Mouse (Mus musculus): ENCODE data around the gene Tns3. TPM values are rescaled to one million over a fixed set of nuclear protein-coding genes. Genes with fewer than 3 reads are reported as not detected.
"Not testable (repeated sequence)": the region's sequence is repeated elsewhere in the genome, so short reads cannot be mapped to it uniquely, and the experiment has no call there.

Gene Tns3
- polyA plus RNA-seq, 1 experiment from 2014 or later = 11.0 TPM

GRCm38 (mm10) chr11:8537013-8537614, 127.2 kb downstream of the Tns3 start:
- H3K9ac ChIP-seq (ENCODE audit: low read depth, low read length) = no peak overlapping the region
- H3K4me1 ChIP-seq (ENCODE audit: control insufficient read depth, insufficient read depth, low read length) = 0 out of 2 replicates have a peak, but pooled peaks cover 3% of the 10 kb centered on the region
- WGBS (ENCODE audit: insufficient replicate concordance) = 57% methylated on average over 5 of the region's 5 CpGs
- no peak overlapping the region for H3K27ac ChIP-seq (ENCODE audit: low read depth, low read length)
- H3K9me3 ChIP-seq (replicated peaks; ENCODE audit: control insufficient read depth, low read length) = no peaks in the 10 kb centered on the region
- no peak overlapping the region for H3K4me2 ChIP-seq
- H3K36me3 ChIP-seq (ENCODE audit: control insufficient read depth, insufficient read depth, low read length) = no peaks in the 10 kb centered on the region; the same call in 1 of the 2 replicates
- no peaks in the 10 kb centered on the region for H3K27me3 ChIP-seq (ENCODE audit: control insufficient read depth, insufficient read depth, low read length)
- ATAC-seq (replicated peaks; ENCODE audit: insufficient number of reproducible peaks, low FRiP score, low TSS enrichment) = no peak
- no peak overlapping the region for H3K4me3 ChIP-seq (ENCODE audit: low read depth, low read length)

GRCm38 (mm10) chr11:8534893-8535292, 129.4 kb downstream of the Tns3 start:
- H3K4me1 ChIP-seq (ENCODE audit: control insufficient read depth, insufficient read depth, low read length) = 0 out of 2 replicates have a peak, but pooled peaks cover 3% of the 10 kb centered on the region
- H3K27ac ChIP-seq (ENCODE audit: low read depth, low read length) = no peak overlapping the region
- no peaks in the 10 kb centered on the region for H3K27me3 ChIP-seq (ENCODE audit: control insufficient read depth, insufficient read depth, low read length)
- WGBS (ENCODE audit: insufficient replicate concordance) = 18% methylated on average over 4 of the region's 4 CpGs
- H3K4me2 ChIP-seq = no peak overlapping the region
- no peaks in the 10 kb centered on the region; the same call in 1 of the 2 replicates for H3K36me3 ChIP-seq (ENCODE audit: control insufficient read depth, insufficient read depth, low read length)
- H3K9ac ChIP-seq (ENCODE audit: low read depth, low read length) = no peak overlapping the region
- no peak for ATAC-seq (replicated peaks; ENCODE audit: insufficient number of reproducible peaks, low FRiP score, low TSS enrichment)
- no peak overlapping the region for H3K4me3 ChIP-seq (ENCODE audit: low read depth, low read length)
- H3K9me3 ChIP-seq (replicated peaks; ENCODE audit: control insufficient read depth, low read length) = no peaks in the 10 kb centered on the region

DNA sequence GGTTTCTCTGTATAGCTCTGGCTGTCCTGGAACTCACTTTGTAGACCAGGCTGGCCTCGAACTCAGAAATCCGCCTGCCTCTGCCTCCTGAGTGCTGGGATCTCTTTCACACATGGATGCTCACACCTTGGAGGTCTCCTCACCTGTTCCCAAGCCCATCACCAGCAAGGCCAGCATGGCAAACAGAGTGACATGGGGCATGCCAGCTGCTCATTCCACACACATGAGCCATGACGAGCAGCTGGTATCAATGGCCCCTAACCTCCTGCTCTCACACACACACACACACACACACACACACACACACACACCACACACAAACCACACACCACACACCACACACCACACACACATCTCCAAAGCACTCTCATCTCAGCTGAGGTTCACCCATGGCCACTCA, 131.6 kb downstream of the Tns3 start:
- H3K27ac ChIP-seq (ENCODE audit: low read depth, low read length); H3K4me1 ChIP-seq (ENCODE audit: control insufficient read depth, insufficient read depth, low read length); H3K4me3 ChIP-seq (ENCODE audit: low read depth, low read length); H3K4me2 ChIP-seq; H3K9ac ChIP-seq (ENCODE audit: low read depth, low read length); H3K27me3 ChIP-seq (ENCODE audit: control insufficient read depth, insufficient read depth, low read length); ATAC-seq (replicated peaks; ENCODE audit: insufficient number of reproducible peaks, low FRiP score, low TSS enrichment); H3K36me3 ChIP-seq (ENCODE audit: control insufficient read depth, insufficient read depth, low read length); H3K9me3 ChIP-seq (replicated peaks; ENCODE audit: control insufficient read depth, low read length): not testable (repeated sequence)
- WGBS (ENCODE audit: insufficient replicate concordance) = 76% methylated on average over 3 of the region's 3 CpGs

DNA sequence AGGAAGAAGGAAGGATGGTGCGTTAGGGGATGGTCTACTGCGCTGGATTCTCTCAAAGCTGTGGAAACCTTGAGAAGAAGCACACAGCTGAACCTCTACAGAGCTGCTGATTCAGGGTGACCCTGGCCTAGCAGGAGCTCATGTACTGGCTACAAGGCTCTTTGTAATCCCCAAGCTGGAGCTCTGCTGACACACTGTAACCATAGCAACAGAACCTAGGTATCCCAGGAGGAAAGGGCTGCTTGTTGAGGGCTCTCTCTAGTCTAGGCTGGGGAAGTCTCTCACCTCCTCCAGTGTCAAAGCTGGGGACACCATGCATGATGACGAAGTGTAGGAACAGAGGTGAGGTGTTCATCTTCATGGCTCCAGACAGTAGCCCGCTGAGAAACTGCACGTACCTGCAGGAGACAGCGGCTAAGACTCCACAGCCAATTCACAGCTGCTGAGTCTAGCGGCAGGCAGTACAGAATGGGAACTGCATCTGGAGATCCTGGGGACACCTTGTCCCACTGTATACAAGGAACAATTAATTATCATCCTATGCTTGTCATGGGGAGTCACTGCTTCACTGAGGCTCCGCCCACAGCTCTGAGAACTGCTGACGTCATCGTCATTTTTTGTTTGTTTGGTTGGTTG, 132.1 kb downstream of the Tns3 start:
- H3K36me3 ChIP-seq (ENCODE audit: control insufficient read depth, insufficient read depth, low read length) = no peaks in the 10 kb centered on the region; the same call in 1 of the 2 replicates

DNA sequence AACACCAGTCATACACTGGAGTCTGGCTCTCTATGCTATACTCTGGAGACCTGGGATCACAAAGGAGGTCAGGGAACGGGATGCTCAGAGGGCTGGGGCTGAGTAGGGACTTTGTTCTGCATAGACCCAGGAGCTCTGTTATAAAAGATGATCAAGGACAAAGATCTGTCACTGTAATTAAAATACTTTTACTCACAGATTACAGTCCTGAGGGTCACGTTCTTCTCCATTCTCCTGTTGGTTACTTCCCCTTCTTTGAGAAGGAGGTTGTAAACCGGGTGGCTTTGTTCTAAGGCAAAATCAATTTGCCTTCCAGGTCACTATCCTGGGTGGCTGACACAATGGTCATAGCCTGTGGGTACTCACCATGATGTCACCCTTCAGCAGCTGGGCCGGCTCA, 133.8 kb downstream of the Tns3 start:
- 78% methylated on average over 4 of the region's 4 CpGs for WGBS (ENCODE audit: insufficient replicate concordance)
- no peak overlapping the region for H3K4me2 ChIP-seq
- H3K9ac ChIP-seq (ENCODE audit: low read depth, low read length) = no peak overlapping the region
- H3K9me3 ChIP-seq (replicated peaks; ENCODE audit: control insufficient read depth, low read length) = no peaks in the 10 kb centered on the region
- H3K36me3 ChIP-seq (ENCODE audit: control insufficient read depth, insufficient read depth, low read length) = no peaks in the 10 kb centered on the region; the same call in 1 of the 2 replicates
- H3K4me3 ChIP-seq (ENCODE audit: low read depth, low read length) = no peak overlapping the region
- no peak for ATAC-seq (replicated peaks; ENCODE audit: insufficient number of reproducible peaks, low FRiP score, low TSS enrichment)
- H3K27me3 ChIP-seq (ENCODE audit: control insufficient read depth, insufficient read depth, low read length) = no peaks in the 10 kb centered on the region
- H3K4me1 ChIP-seq (ENCODE audit: control insufficient read depth, insufficient read depth, low read length) = 0 out of 2 replicates have a peak, but pooled peaks cover 5% of the 10 kb centered on the region
- H3K27ac ChIP-seq (ENCODE audit: low read depth, low read length) = no peak overlapping the region

More for the DNA sequence above, 132.1 kb downstream of the Tns3 start:
- H3K4me1 ChIP-seq (ENCODE audit: control insufficient read depth, insufficient read depth, low read length) = no peaks in the 10 kb centered on the region
- ATAC-seq (replicated peaks; ENCODE audit: insufficient number of reproducible peaks, low FRiP score, low TSS enrichment) = no peak
- WGBS (ENCODE audit: insufficient replicate concordance) = 86% methylated on average over 10 of the region's 10 CpGs
- no peak overlapping the region for H3K4me2 ChIP-seq
- H3K27me3 ChIP-seq (ENCODE audit: control insufficient read depth, insufficient read depth, low read length) = no peaks in the 10 kb centered on the region
- no peak overlapping the region for H3K27ac ChIP-seq (ENCODE audit: low read depth, low read length)
- H3K9ac ChIP-seq (ENCODE audit: low read depth, low read length) = no peak overlapping the region
- H3K9me3 ChIP-seq (replicated peaks; ENCODE audit: control insufficient read depth, low read length) = no peaks in the 10 kb centered on the region
- no peak overlapping the region for H3K4me3 ChIP-seq (ENCODE audit: low read depth, low read length)

DNA sequence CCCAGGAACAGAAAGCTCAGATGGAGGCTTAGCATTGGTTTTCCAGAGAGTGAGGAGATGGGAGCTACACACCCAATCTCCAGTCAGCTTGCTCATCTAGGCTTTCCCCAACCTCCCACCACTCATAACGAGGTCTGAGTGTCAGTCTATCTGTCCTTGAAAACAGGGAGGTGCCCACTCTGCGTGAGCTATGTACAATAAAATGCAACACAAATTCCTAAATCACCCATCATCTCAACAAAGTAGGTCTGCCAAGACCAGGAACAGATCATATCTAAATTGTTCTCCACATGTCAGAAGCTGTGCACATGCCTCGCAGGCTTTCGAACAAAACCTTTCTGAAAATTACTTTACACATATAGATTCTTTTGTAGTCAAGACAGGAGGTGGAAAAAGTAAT, 134.3 kb downstream of the Tns3 start:
- 79% methylated on average over 4 of the region's 4 CpGs for WGBS (ENCODE audit: insufficient replicate concordance)
- H3K9me3 ChIP-seq (replicated peaks; ENCODE audit: control insufficient read depth, low read length) = no peaks in the 10 kb centered on the region
- H3K4me2 ChIP-seq = no peak overlapping the region
- no peak overlapping the region for H3K9ac ChIP-seq (ENCODE audit: low read depth, low read length)
- no peak for ATAC-seq (replicated peaks; ENCODE audit: insufficient number of reproducible peaks, low FRiP score, low TSS enrichment)
- H3K27ac ChIP-seq (ENCODE audit: low read depth, low read length) = no peak overlapping the region
- H3K4me1 ChIP-seq (ENCODE audit: control insufficient read depth, insufficient read depth, low read length) = 0 out of 2 replicates have a peak, but pooled peaks cover 5% of the 10 kb centered on the region
- no peaks in the 10 kb centered on the region for H3K27me3 ChIP-seq (ENCODE audit: control insufficient read depth, insufficient read depth, low read length)
- no peak overlapping the region for H3K4me3 ChIP-seq (ENCODE audit: low read depth, low read length)
- no peaks in the 10 kb centered on the region; the same call in 1 of the 2 replicates for H3K36me3 ChIP-seq (ENCODE audit: control insufficient read depth, insufficient read depth, low read length)

GRCm38 (mm10) chr11:8525463-8526145, 138.7 kb downstream of the Tns3 start:
- Histone ChIP-seq H3K27ac (ENCODE audit: low read depth, low read length) (peak overlapping the region; percentile 10; the same call in 1 of the 2 replicates), H3K4me2 (no peak overlapping the region), H3K9me3 (replicated peaks; ENCODE audit: control insufficient read depth, low read length) (no peaks in the 10 kb centered on the region), H3K4me1 (ENCODE audit: control insufficient read depth, insufficient read depth, low read length) (peaks cover 15% of the 10 kb centered on the region), H3K36me3 (ENCODE audit: control insufficient read depth, insufficient read depth, low read length) (peaks cover under 1% of the 10 kb centered on the region; the same call in 1 of the 2 replicates), H3K27me3 (ENCODE audit: control insufficient read depth, insufficient read depth, low read length) (no peaks in the 10 kb centered on the region), H3K9ac (ENCODE audit: low read depth, low read length) (no peak overlapping the region), H3K4me3 (ENCODE audit: low read depth, low read length) (no peak overlapping the region)
- ATAC-seq (replicated peaks; ENCODE audit: insufficient number of reproducible peaks, low FRiP score, low TSS enrichment) = no peak
- WGBS (ENCODE audit: insufficient replicate concordance) = 49% methylated on average over 9 of the region's 9 CpGs

GRCm38 (mm10) chr11:8523344-8524126, 140.8 kb downstream of the Tns3 start:
- H3K4me3 ChIP-seq (ENCODE audit: low read depth, low read length) = no peak overlapping the region
- H3K9me3 ChIP-seq (replicated peaks; ENCODE audit: control insufficient read depth, low read length) = no peaks in the 10 kb centered on the region
- peak overlapping the region; percentile 24; the same call in 1 of the 2 replicates for H3K4me2 ChIP-seq
- H3K27ac ChIP-seq (ENCODE audit: low read depth, low read length) = no peak overlapping the region
- no peak for ATAC-seq (replicated peaks; ENCODE audit: insufficient number of reproducible peaks, low FRiP score, low TSS enrichment)
- H3K27me3 ChIP-seq (ENCODE audit: control insufficient read depth, insufficient read depth, low read length) = no peaks in the 10 kb centered on the region
- H3K36me3 ChIP-seq (ENCODE audit: control insufficient read depth, insufficient read depth, low read length) = peaks cover 6% of the 10 kb centered on the region; the same call in 1 of the 2 replicates
- H3K4me1 ChIP-seq (ENCODE audit: control insufficient read depth, insufficient read depth, low read length) = peaks cover 18% of the 10 kb centered on the region
- H3K9ac ChIP-seq (ENCODE audit: low read depth, low read length) = no peak overlapping the region
- WGBS (ENCODE audit: insufficient replicate concordance) = 33% methylated on average over 10 of the region's 10 CpGs

Measured in heart, embryonic 11.5 days (tissue).